Mouse (Mus musculus): ENCODE results near the gene D230025D16Rik. TPM values are rescaled to one million over a fixed set of nuclear protein-coding genes. Genes with fewer than 3 reads are reported as not detected.
A peak's percentile ranks its signal among the peaks of the same experiment; 100 is the strongest.

D230025D16Rik gene
- polyA plus RNA-seq, 1 experiment from 2014 or later: 21.8 TPM

DNA sequence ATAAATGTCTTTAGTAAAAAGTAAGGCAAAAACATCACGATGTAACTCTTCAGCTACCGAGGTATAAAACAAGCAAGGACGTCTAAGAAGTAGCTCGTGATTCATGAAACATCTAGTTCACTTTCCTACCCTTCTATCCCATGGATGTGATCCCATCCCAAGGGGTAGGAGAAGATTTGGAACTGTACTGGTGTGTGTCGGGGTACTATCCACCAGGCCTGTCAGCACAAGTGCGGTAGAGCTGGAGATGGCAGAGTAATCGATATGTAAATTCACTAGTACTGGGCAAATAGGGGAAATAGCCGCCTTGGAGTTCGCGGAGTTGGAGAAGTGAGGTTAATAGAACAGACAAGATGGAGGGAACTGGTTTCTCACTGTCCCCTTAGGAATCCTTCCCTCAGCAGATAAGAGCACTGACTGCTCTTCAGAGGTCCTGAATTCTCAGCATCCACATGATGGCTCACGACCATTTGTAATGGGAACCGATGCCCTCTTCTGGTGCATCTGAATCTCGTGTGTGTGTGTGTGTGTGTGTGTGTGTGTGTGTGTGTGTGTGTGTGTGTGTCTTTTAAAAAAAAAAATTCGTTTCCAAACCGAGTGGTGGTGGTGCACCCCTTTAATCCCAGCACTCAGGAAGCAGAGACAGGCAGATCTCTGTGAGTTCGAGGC lies 38.4 kb downstream of the D230025D16Rik start:
- peaks cover 24% of the 10 kb centered on the region for H3K4me1 ChIP-seq (replicated peaks)
- no peak overlapping the region for H3K9ac ChIP-seq
- H3K4me2 ChIP-seq (replicated peaks): peak overlapping the region; percentile 78
- no peaks in the 10 kb centered on the region for H3K9me3 ChIP-seq
- WGBS: 44% methylated on average over 16 of the region's 16 CpGs
- no peak overlapping the region for H3K27ac ChIP-seq
- H3K4me3 ChIP-seq (replicated peaks): peak overlapping the region; percentile 63
- H3K27me3 ChIP-seq (replicated peaks): peaks cover 30% of the 10 kb centered on the region
- no peaks in the 10 kb centered on the region for H3K36me3 ChIP-seq
- ATAC-seq: no peak

DNA sequence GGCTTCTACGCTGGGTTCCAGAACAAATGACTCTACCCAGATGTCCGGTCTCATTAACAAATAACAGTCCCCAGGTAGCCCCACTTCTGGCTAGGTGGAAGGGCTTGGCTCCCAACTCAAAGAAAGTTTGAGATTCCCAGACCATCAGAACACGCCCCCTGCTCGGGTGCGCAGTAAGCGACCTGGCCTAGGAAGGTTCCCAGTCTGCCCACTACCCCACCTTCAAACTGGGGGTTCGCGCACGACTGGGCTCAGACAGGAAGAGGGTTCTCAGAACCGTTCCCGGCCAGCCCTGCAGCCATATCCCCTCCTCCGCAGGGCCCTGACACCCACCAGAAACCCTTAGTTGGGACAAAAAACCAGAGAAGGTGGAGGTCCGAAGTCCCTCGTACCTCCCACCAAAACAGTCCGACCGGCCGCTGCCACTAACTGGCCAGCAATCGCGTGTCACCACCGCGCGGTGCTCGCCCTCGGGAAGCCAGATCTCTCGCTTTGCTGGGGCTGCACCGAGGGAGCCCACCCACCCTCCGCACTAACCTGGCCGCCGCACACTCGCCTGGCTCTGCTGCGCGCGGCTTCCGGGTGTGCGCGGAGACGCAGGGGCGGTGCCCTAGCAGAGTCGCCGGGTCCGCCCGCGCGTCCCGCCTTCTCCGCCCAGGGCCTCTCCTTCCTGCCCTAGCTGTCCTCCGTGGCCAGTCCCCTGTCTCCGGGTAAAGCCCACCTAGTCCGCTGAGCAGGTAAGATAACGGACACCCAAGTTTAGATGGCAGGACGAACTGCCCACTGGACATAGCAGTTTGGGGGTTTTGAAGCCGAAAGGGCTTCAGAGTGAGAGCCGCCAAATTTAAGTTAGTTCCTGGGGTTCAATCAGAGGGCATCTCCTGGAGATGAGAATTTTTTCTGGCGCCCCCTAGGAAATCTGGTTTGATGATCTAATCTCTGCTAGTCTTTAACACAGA lies 39.4 kb downstream of the D230025D16Rik start, which contains the start of the genes Tradd and Fbxl8:
Gene Tradd (minus strand): TSS at position 586 of the 959 bp plus-strand sequence.
Gene Fbxl8 (plus strand): TSS at position 625 of the 959 bp plus-strand sequence.
- peak; percentile 86 for ATAC-seq
- Histone ChIP-seq H3K9ac (peak within 1 kb of the TSS; percentile 63), H3K36me3 (no peaks in the 10 kb centered on the region), H3K27ac (no peak within 1 kb of the TSS), H3K27me3 (replicated peaks) (peaks cover 30% of the 10 kb centered on the region), H3K4me3 (replicated peaks) (peak within 1 kb of the TSS; percentile 63), H3K4me2 (replicated peaks) (peak within 1 kb of the TSS; percentile 78), H3K4me1 (replicated peaks) (peaks cover 29% of the 10 kb centered on the region), H3K9me3 (no peaks in the 10 kb centered on the region)
- WGBS: under 1% methylated on average over 54 of the region's 54 CpGs

DNA sequence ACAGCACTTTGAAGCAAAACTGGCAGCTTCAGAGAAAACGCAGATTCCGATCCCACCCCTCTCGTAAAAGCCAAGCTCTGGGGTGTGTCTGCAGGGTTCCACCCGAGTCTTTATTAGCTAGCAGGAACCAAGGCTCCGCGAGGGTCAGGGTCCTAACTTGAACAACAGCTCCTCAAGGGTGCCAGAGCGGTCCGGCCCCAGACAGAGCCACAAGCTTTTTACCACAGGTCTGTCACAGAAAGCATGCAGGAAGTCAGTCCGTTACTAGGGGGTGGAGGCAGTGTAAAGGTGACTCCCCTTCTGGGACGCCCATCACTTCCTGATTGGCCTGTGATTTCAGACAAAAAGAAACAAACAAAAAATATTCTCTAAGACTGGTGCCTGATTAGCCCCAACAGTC lies 40.2 kb downstream of the D230025D16Rik start:
- ATAC-seq: peak; percentile 23

DNA sequence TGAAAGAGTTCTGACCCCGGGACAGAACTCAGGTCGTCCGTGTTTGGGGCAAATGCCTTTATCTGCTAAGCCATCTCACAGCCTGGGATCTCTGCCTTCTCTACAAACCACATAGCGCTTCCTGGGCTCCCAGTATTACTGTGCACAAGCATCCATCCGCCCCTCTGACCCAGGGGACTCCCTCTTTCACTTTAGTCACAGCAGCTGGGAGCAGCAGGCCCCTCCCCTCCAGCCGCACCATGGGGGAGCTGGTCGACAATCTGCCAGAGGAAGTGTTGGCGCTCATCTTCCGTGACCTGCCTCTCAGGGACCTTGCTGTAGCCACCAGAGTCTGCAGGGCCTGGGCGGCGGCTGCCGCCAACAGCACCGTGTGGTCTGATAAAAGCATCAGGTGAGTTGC lies 41.8 kb downstream of the D230025D16Rik start:
- ATAC-seq: no peak
- Histone ChIP-seq H3K4me3 (replicated peaks) (no peak overlapping the region), H3K9me3 (no peaks in the 10 kb centered on the region), H3K9ac (no peak overlapping the region), H3K36me3 (no peaks in the 10 kb centered on the region), H3K4me2 (replicated peaks) (no peak overlapping the region), H3K27me3 (replicated peaks) (peaks cover 49% of the 10 kb centered on the region), H3K4me1 (replicated peaks) (peaks cover 36% of the 10 kb centered on the region), H3K27ac (no peak overlapping the region)
- WGBS: 42% methylated on average over 13 of the region's 13 CpGs

More for the DNA sequence above, 40.2 kb downstream of the D230025D16Rik start:
- H3K9me3 ChIP-seq: no peaks in the 10 kb centered on the region
- H3K36me3 ChIP-seq: no peaks in the 10 kb centered on the region
- H3K9ac ChIP-seq: peak overlapping the region; percentile 31; the same call in 1 of the 2 replicates
- H3K4me1 ChIP-seq (replicated peaks): peaks cover 28% of the 10 kb centered on the region
- peaks cover 36% of the 10 kb centered on the region for H3K27me3 ChIP-seq (replicated peaks)
- H3K4me2 ChIP-seq (replicated peaks): peak overlapping the region; percentile 78
- H3K4me3 ChIP-seq (replicated peaks): peak overlapping the region; percentile 63
- WGBS: 8% methylated on average over 10 of the region's 10 CpGs
- H3K27ac ChIP-seq: no peak overlapping the region

DNA sequence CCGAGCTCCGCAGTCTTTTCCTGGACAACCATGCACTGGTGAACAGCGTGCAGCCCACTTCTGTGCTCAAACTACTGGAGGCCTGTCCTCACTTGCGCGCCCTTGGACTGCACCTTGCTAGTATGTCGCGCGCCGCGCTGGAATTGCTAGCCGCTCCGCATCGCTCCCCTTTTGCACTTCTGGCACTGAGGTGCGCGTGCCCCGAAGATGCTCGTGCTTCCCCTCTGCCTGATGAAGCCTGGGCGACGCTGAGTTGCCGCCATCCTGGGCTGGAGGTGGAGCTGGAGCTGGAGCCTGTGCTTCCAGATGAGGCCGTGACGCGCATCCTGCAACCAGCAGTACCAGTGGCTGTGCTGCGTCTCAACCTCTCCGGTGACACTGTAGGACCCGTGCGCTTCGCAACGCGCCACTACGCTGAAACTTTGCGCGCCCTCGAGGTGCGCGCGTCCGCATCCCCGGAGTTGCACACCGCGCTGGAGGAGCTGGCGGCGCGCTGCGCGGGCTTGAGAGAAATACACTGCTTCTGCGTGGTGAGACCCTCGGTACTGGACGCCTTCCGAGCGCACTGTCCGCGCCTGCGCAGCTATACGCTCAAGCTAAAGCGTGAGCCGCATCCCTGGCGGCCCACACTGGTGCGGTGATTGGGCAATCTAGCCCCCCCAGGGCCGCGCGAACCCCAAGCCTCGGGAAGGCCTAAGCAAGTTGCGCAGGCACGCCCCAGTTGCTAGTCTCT lies 43.6 kb downstream of the D230025D16Rik start:
- peak overlapping the region; percentile 90 for H3K4me2 ChIP-seq (replicated peaks)
- H3K9ac ChIP-seq: peak overlapping the region; percentile 17
- H3K9me3 ChIP-seq: no peaks in the 10 kb centered on the region
- H3K36me3 ChIP-seq: no peaks in the 10 kb centered on the region
- H3K4me3 ChIP-seq (replicated peaks): peak overlapping the region; percentile 41
- H3K27me3 ChIP-seq (replicated peaks): peaks cover 60% of the 10 kb centered on the region
- H3K4me1 ChIP-seq (replicated peaks): peaks cover 34% of the 10 kb centered on the region
- peak; percentile 11; the same call in 1 of the 2 replicates for ATAC-seq
- no peak overlapping the region for H3K27ac ChIP-seq
- 3% methylated on average over 65 of the region's 65 CpGs for WGBS

DNA sequence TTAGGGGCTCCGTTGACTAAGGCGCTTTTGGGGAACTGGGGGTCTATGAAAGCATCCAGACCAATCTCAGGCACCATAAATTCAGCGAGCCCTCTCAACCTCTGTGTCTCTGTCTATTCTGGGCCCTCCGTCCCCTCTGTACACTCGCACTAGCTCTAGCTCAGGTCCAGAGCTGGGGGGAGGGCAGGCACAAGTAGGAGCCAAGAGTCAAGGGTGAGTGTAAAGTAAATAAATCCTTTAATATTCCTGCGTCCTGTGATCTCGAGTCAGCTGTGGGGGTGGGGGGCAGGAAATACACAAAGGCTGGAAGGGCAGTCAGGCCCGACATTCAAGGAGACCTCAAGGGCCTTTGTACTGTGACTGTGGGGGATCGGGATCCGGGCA lies 44.1 kb downstream of the D230025D16Rik start:
- ATAC-seq: 0 out of 2 replicates have a peak, but pooled peaks have one; percentile 9
- Histone ChIP-seq H3K9ac (peak overlapping the region; percentile 17), H3K27me3 (replicated peaks) (peaks cover 64% of the 10 kb centered on the region), H3K4me2 (replicated peaks) (peak overlapping the region; percentile 90), H3K9me3 (no peaks in the 10 kb centered on the region), H3K4me3 (replicated peaks) (peak overlapping the region; percentile 41), H3K27ac (no peak overlapping the region), H3K4me1 (replicated peaks) (peaks cover 34% of the 10 kb centered on the region), H3K36me3 (no peaks in the 10 kb centered on the region)
- WGBS: 7% methylated on average over 10 of the region's 10 CpGs

DNA sequence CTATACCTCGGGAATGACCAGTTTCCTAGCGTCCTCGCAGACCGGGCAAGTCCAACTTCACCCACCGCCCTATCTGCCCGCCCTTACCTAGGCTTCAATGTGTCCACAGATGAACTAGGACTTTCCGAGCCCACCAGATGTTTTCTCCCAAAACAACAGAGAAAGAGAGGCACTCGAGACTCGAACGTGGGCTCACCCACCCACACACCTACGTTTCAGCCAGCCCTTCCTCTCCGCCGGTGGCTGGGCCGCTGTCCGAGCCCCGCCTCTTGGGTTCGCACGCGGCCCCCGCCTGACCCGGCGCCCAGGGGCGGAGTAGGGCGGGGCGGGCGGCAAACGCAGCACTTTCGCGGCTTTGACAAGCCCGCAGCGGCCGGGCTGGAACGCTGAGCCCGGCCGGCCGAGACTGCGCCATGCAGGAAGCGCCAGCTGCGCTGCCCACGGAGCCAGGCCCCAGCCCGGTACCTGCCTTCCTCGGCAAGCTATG lies 44.6 kb downstream of the D230025D16Rik start, which contains the start of gene Hsf4:
Gene Hsf4 (plus strand): TSS at position 341 of the 487 bp plus-strand sequence.
- peak within 1 kb of the TSS; percentile 41 for H3K4me3 ChIP-seq (replicated peaks)
- H3K4me1 ChIP-seq (replicated peaks): peaks cover 34% of the 10 kb centered on the region
- H3K4me2 ChIP-seq (replicated peaks): peak within 1 kb of the TSS; percentile 90
- H3K9me3 ChIP-seq: no peaks in the 10 kb centered on the region
- peaks cover 68% of the 10 kb centered on the region for H3K27me3 ChIP-seq (replicated peaks)
- WGBS: 2% methylated on average over 42 of the region's 42 CpGs
- no peaks in the 10 kb centered on the region for H3K36me3 ChIP-seq
- ATAC-seq: peak; percentile 57
- no peak within 1 kb of the TSS for H3K27ac ChIP-seq
- H3K9ac ChIP-seq: peak within 1 kb of the TSS; percentile 40

DNA sequence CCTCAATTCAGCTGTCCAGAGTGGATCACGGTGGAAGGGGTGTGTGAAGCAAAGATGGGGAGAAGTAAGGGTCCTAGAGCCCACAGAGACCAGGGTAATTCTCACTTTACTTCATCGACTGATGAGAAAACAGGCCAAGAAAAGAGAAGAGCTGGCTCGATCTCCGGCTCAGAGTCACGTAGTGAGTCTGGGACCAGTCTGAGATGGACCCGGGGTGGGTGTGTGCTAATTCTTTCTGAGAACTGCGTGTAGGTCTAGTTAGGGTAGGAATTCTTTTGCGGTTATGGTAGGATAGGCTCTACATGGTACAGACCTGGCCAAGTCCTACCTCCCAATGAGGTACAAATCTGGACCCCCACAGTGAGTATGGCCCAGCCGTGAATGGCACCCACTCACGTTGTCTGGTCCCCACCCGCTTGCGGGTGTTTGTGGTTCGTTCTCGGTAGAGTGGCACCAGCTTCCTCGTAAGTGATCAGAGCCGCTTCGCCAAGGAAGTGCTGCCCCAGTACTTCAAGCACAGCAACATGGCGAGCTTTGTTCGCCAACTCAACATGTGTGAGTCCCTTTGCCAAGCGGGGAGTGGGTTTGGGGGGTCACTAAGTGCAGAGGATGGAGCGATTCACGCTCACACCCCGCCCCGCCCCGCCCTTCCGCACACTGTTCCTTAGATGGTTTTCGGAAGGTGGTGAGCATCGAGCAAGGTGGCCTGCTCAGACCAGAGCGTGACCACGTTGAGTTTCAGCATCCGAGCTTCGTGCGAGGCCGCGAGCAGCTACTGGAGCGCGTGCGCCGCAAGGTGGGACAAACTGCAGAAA lies 45.4 kb downstream of the D230025D16Rik start:
- Histone ChIP-seq H3K4me1 (replicated peaks) (peaks cover 31% of the 10 kb centered on the region), H3K27ac (no peak overlapping the region), H3K9me3 (no peaks in the 10 kb centered on the region), H3K4me3 (replicated peaks) (peak overlapping the region; percentile 41), H3K9ac (peak overlapping the region; percentile 40), H3K36me3 (no peaks in the 10 kb centered on the region), H3K4me2 (replicated peaks) (peak overlapping the region; percentile 90), H3K27me3 (replicated peaks) (peaks cover 77% of the 10 kb centered on the region)
- no peak for ATAC-seq
- 4% methylated on average over 39 of the region's 39 CpGs for WGBS

DNA sequence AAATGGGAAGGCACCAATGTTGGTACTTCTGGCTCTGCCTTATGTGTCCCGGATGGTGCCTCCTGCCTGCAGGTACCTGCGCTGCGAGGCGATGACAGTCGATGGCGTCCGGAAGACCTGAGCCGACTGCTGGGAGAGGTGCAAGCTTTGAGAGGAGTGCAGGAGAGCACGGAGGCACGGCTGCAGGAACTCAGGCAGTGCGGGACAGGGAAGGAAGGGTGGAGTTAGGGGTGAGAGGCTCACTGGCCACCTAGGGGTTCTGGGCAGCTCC lies 45.9 kb downstream of the D230025D16Rik start:
- H3K36me3 ChIP-seq: no peaks in the 10 kb centered on the region
- WGBS: under 1% methylated on average over 11 of the region's 11 CpGs
- no peak for ATAC-seq
- H3K4me3 ChIP-seq (replicated peaks): 0 out of 2 replicates have a peak overlapping the region, but pooled peaks have one; percentile 6
- peaks cover 82% of the 10 kb centered on the region for H3K27me3 ChIP-seq (replicated peaks)
- H3K4me1 ChIP-seq (replicated peaks): peaks cover 36% of the 10 kb centered on the region
- H3K9me3 ChIP-seq: no peaks in the 10 kb centered on the region
- H3K27ac ChIP-seq: no peak overlapping the region
- no peak overlapping the region for H3K9ac ChIP-seq
- peak overlapping the region; percentile 31 for H3K4me2 ChIP-seq (replicated peaks)

DNA sequence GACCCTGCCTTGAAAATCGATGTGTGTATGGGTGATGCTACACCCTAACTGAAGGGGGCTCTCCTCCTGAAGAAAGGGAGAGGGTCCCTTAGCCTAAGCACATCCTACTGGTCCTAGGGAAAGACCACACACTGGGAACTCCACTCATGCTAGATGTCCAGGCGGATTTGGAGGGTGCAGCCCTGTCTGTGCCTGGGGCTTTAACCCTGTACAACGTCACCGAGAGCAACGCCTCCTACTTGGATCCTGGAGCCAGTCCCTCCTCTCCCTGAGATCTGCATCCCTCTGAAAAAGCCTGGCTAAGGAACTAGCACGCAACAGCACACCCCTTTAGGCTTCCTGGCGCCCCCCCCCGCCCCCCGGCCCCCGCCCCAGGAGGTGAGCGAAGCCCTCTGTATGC lies 50.4 kb downstream of the D230025D16Rik start:
- Histone ChIP-seq H3K27ac (no peak overlapping the region), H3K4me1 (replicated peaks) (peaks cover 29% of the 10 kb centered on the region), H3K9ac (no peak overlapping the region), H3K4me2 (replicated peaks) (peak overlapping the region; percentile 84), H3K9me3 (no peaks in the 10 kb centered on the region), H3K4me3 (replicated peaks) (peak overlapping the region; percentile 43; the same call in 1 of the 2 replicates), H3K27me3 (replicated peaks) (peaks cover 87% of the 10 kb centered on the region), H3K36me3 (no peaks in the 10 kb centered on the region)
- WGBS: 10% methylated on average over 11 of the region's 11 CpGs
- no peak for ATAC-seq

DNA sequence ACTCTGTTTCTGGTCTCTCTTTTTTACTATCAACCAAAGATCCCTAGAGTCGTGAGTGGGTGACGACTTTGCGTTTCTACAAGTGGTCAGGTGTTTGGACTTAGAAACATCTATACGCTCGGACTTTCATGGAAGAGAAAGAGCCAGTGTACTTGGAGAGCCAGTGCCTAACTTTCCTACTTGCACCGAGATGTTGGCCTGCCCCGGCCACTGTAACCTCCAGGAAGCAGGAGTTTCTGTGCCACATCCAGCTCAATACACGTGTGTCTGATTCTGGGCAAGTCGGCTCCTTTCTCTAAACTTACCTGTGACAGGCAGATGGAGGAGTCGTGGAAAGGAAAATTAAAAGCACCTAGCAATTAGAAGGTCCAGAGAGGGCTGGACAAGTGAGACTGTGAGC lies 50.9 kb downstream of the D230025D16Rik start, which contains the start of gene Nol3:
Gene Nol3 (plus strand): TSS at position 301 of the 400 bp plus-strand sequence.
- Histone ChIP-seq H3K9ac (peak within 1 kb of the TSS; percentile 38), H3K27me3 (replicated peaks) (peaks cover 83% of the 10 kb centered on the region), H3K9me3 (no peaks in the 10 kb centered on the region), H3K4me1 (replicated peaks) (peaks cover 24% of the 10 kb centered on the region), H3K4me3 (replicated peaks) (peak within 1 kb of the TSS; percentile 43), H3K36me3 (no peaks in the 10 kb centered on the region), H3K4me2 (replicated peaks) (peak within 1 kb of the TSS; percentile 84), H3K27ac (no peak within 1 kb of the TSS)
- no peak; the same call in 1 of the 2 replicates for ATAC-seq
- 5% methylated on average over 10 of the region's 10 CpGs for WGBS

Data from intestine, embryonic 15.5 days (tissue).